Mouse (Mus musculus): Measurements from ENCODE around the gene Wars. TPM values are rescaled to one million over a fixed set of nuclear protein-coding genes. Genes with fewer than 3 reads are reported as not detected.

The Wars gene
- polyA plus RNA-seq, 1 experiment = 65.7 TPM

GRCm38 (mm10) chr12:108857589-108858184, 36.3 kb downstream of the Wars start:
- 66% methylated on average over 7 of the region's 7 CpGs for WGBS
- TF ChIP-seq POLR2A (IDR thresholded peaks at IDR 0.05; ENCODE audit: low read depth, low read length) (no peak), CTCF (IDR thresholded peaks at IDR 0.05; ENCODE audit: extremely low read depth, insufficient read length, insufficient replicate concordance, low read depth, low read length) (no peak)
- H3K27ac ChIP-seq (ENCODE audit: insufficient read depth, low read depth, low read length) = peak overlapping the region; percentile 36; the same call in 1 of the 2 replicates

GRCm38 (mm10) chr12:108857109-108857508, 36.9 kb downstream of the Wars start:
- Histone ChIP-seq H3K27ac (ENCODE audit: insufficient read depth, low read depth, low read length) (peak overlapping the region; percentile 36; the same call in 1 of the 2 replicates), H3K4me3 (ENCODE audit: low read depth, low read length) (no peak overlapping the region), H3K36me3 (ENCODE audit: control insufficient read depth, insufficient read depth, low read length) (peaks cover 16% of the 10 kb centered on the region), H3K27me3 (ENCODE audit: control insufficient read depth, insufficient read depth, low read length) (no peaks in the 10 kb centered on the region), H3K4me1 (ENCODE audit: control insufficient read depth, insufficient read depth, insufficient read length, low read length) (peaks cover 4% of the 10 kb centered on the region)
- 73% methylated on average over 7 of the region's 7 CpGs for WGBS
- no peak for TF ChIP-seq POLR2A (IDR thresholded peaks at IDR 0.05; ENCODE audit: low read depth, low read length)
- no peak for TF ChIP-seq CTCF (IDR thresholded peaks at IDR 0.05; ENCODE audit: extremely low read depth, insufficient read length, insufficient replicate concordance, low read depth, low read length)

More at GRCm38 (mm10) chr12:108857589-108858184, 36.3 kb downstream of the Wars start:
- Histone ChIP-seq H3K4me3 (ENCODE audit: low read depth, low read length) (no peak overlapping the region), H3K36me3 (ENCODE audit: control insufficient read depth, insufficient read depth, low read length) (peaks cover 19% of the 10 kb centered on the region), H3K4me1 (ENCODE audit: control insufficient read depth, insufficient read depth, insufficient read length, low read length) (peaks cover 4% of the 10 kb centered on the region), H3K27me3 (ENCODE audit: control insufficient read depth, insufficient read depth, low read length) (no peaks in the 10 kb centered on the region)

- no peak overlapping the region for H3K4me3 ChIP-seq (ENCODE audit: low read depth, low read length)
- H3K4me1 ChIP-seq (ENCODE audit: control insufficient read depth, insufficient read depth, insufficient read length, low read length) = peaks cover 4% of the 10 kb centered on the region
- peaks cover 12% of the 10 kb centered on the region for H3K36me3 ChIP-seq (ENCODE audit: control insufficient read depth, insufficient read depth, low read length)
- no peak overlapping the region for H3K27ac ChIP-seq (ENCODE audit: insufficient read depth, low read depth, low read length)
- WGBS = 85% methylated on average over 8 of the region's 8 CpGs
- TF ChIP-seq POLR2A (IDR thresholded peaks at IDR 0.05; ENCODE audit: low read depth, low read length) = no peak
- H3K27me3 ChIP-seq (ENCODE audit: control insufficient read depth, insufficient read depth, low read length) = no peaks in the 10 kb centered on the region
These were observed 37.8 kb downstream of the Wars start for GRCm38 (mm10) chr12:108856186-108856585.

GRCm38 (mm10) chr12:108855081-108855480, 38.9 kb downstream of the Wars start:
- Histone ChIP-seq H3K36me3 (ENCODE audit: control insufficient read depth, insufficient read depth, low read length) (peaks cover 2% of the 10 kb centered on the region; the same call in 1 of the 2 replicates), H3K27ac (ENCODE audit: insufficient read depth, low read depth, low read length) (no peak overlapping the region), H3K4me1 (ENCODE audit: control insufficient read depth, insufficient read depth, insufficient read length, low read length) (peaks cover 4% of the 10 kb centered on the region), H3K27me3 (ENCODE audit: control insufficient read depth, insufficient read depth, low read length) (no peaks in the 10 kb centered on the region), H3K4me3 (ENCODE audit: low read depth, low read length) (no peak overlapping the region)
- WGBS = 42% methylated on average over 10 of the region's 10 CpGs
- TF ChIP-seq POLR2A (IDR thresholded peaks at IDR 0.05; ENCODE audit: low read depth, low read length) = no peak
- TF ChIP-seq CTCF (IDR thresholded peaks at IDR 0.05; ENCODE audit: extremely low read depth, insufficient read length, insufficient replicate concordance, low read depth, low read length) = no peak

- WGBS = 85% methylated on average over 8 of the region's 8 CpGs
- no peak for TF ChIP-seq CTCF (IDR thresholded peaks at IDR 0.05; ENCODE audit: extremely low read depth, insufficient read length, insufficient replicate concordance, low read depth, low read length)
- no peak for TF ChIP-seq POLR2A (IDR thresholded peaks at IDR 0.05; ENCODE audit: low read depth, low read length)
- Histone ChIP-seq H3K4me1 (ENCODE audit: control insufficient read depth, insufficient read depth, insufficient read length, low read length) (peaks cover 4% of the 10 kb centered on the region), H3K27me3 (ENCODE audit: control insufficient read depth, insufficient read depth, low read length) (no peaks in the 10 kb centered on the region), H3K4me3 (ENCODE audit: low read depth, low read length) (no peak overlapping the region), H3K36me3 (ENCODE audit: control insufficient read depth, insufficient read depth, low read length) (no peaks in the 10 kb centered on the region), H3K27ac (ENCODE audit: insufficient read depth, low read depth, low read length) (no peak overlapping the region)
These were observed 41.2 kb downstream of the Wars start for GRCm38 (mm10) chr12:108852822-108853221.

- Histone ChIP-seq H3K36me3 (ENCODE audit: control insufficient read depth, insufficient read depth, low read length) (no peaks in the 10 kb centered on the region), H3K27ac (ENCODE audit: insufficient read depth, low read depth, low read length) (no peak overlapping the region), H3K27me3 (ENCODE audit: control insufficient read depth, insufficient read depth, low read length) (no peaks in the 10 kb centered on the region), H3K4me3 (ENCODE audit: low read depth, low read length) (no peak overlapping the region), H3K4me1 (ENCODE audit: control insufficient read depth, insufficient read depth, insufficient read length, low read length) (peaks cover 4% of the 10 kb centered on the region)
- TF ChIP-seq CTCF (IDR thresholded peaks at IDR 0.05; ENCODE audit: extremely low read depth, insufficient read length, insufficient replicate concordance, low read depth, low read length) (no peak), POLR2A (IDR thresholded peaks at IDR 0.05; ENCODE audit: low read depth, low read length) (no peak)
- WGBS = 87% methylated on average over 8 of the region's 8 CpGs
These were observed 43.1 kb downstream of the Wars start for GRCm38 (mm10) chr12:108850886-108851285.

GRCm38 (mm10) chr12:108850129-108850528, 43.8 kb downstream of the Wars start:
- no peak overlapping the region for H3K4me3 ChIP-seq (ENCODE audit: low read depth, low read length)
- no peaks in the 10 kb centered on the region for H3K27me3 ChIP-seq (ENCODE audit: control insufficient read depth, insufficient read depth, low read length)
- TF ChIP-seq POLR2A (IDR thresholded peaks at IDR 0.05; ENCODE audit: low read depth, low read length) (no peak), CTCF (IDR thresholded peaks at IDR 0.05; ENCODE audit: extremely low read depth, insufficient read length, insufficient replicate concordance, low read depth, low read length) (no peak)
- H3K4me1 ChIP-seq (ENCODE audit: control insufficient read depth, insufficient read depth, insufficient read length, low read length) = peaks cover 2% of the 10 kb centered on the region
- no peaks in the 10 kb centered on the region for H3K36me3 ChIP-seq (ENCODE audit: control insufficient read depth, insufficient read depth, low read length)
- no peak overlapping the region for H3K27ac ChIP-seq (ENCODE audit: insufficient read depth, low read depth, low read length)
- WGBS = 72% methylated on average over 8 of the region's 8 CpGs

Data from small intestine, adult 2 months (tissue).